Mouse (Mus musculus): ENCODE results near the gene Celf1. TPM values are rescaled to one million over a fixed set of nuclear protein-coding genes. Genes with fewer than 3 reads are reported as not detected.

Gene Celf1
- total and polyA plus RNA-seq, 3 experiments, result 46.2 to 212 (median 82.3) TPM

DNA sequence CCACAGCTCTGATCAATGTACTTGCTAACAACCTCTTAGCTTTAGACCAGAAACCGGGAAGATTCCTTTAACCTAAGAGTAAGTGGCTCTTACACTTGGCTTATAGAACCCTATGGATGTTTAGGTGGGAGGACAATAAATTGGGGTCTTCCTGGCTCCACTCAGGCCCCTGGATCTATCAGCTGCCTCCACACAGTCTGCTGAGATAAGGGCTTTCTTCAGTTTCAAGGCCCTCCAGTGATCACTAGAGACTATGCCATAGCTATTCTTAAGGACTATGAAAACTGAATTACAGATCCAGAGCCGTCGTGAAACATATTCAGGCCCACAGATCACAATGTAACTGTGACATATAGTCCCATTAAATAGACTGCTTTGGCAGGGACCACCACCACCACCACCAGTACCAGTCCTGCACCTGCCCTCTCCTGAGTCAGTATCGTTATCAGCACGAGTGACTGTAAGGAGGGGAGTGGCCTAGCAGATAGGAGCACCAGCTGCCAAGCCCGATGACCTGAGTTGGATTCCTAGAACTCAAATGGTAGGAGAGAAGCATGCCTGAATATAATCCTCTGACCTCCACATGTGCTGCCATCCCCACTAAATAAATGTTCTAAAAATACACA is 46.4 kb upstream of the Celf1 start:
- peak overlapping the region; percentile 67 for H3K27ac ChIP-seq (ENCODE audit: control insufficient read depth, low read depth, low read length)
- peak; percentile 68 for DNase-seq (ENCODE audit: low read depth, low spot score)
- H3K36me3 ChIP-seq (ENCODE audit: control insufficient read depth in 1 of 2, insufficient read depth in 2 of 2, low read length in 2 of 2), result peaks cover 4 to 22% of the 10 kb centered on the region in 2 experiments; a peak in 3 of 4 replicates
- H3K4me1 ChIP-seq (ENCODE audit: control insufficient read depth in 1 of 2, insufficient read depth in 2 of 2, low read length in 2 of 2), result peaks cover 8 to 25% of the 10 kb centered on the region in 2 experiments
- H3K27me3 ChIP-seq (ENCODE audit: control insufficient read depth in 1 of 2, insufficient read depth in 2 of 2, low read length in 2 of 2), result no peaks in the 10 kb centered on the region
- H3K79me2 ChIP-seq (ENCODE audit: control insufficient read depth, insufficient read depth, low read length, poor library complexity), result no peaks in the 10 kb centered on the region
- no peak overlapping the region for H3K4me3 ChIP-seq (ENCODE audit: control insufficient read depth in 1 of 2, insufficient read depth in 1 of 2, low read depth in 2 of 2, low read length in 2 of 2)
- H3K9me3 ChIP-seq (replicated peaks; ENCODE audit: insufficient read depth, low read length), result no peaks in the 10 kb centered on the region
- no peak overlapping the region for H3K9ac ChIP-seq (ENCODE audit: control insufficient read depth, low read depth, low read length, poor library complexity, severe bottlenecking)
- TF ChIP-seq MAZ (IDR thresholded peaks at IDR 0.05; ENCODE audit: low read depth, low read length) (no peak), MAFK (IDR thresholded peaks at IDR 0.05; ENCODE audit: borderline replicate concordance, low read depth, low read length) (no peak), TAL1 (IDR thresholded peaks at IDR 0.05; ENCODE audit: low read length) (peak; percentile 47), SIN3A (IDR thresholded peaks at IDR 0.05; ENCODE audit: low read length) (peak; percentile 18; the same call in 1 of the 2 replicates), ZMIZ1 (IDR thresholded peaks at IDR 0.05; ENCODE audit: low read depth, low read length) (no peak), EP300 (IDR thresholded peaks at IDR 0.05; ENCODE audit: low read depth in 1 of 2, low read length in 2 of 2) (peak; percentile 28 to 74; a peak in 3 of 4 replicates), POLR2AphosphoS5 (IDR thresholded peaks at IDR 0.05; ENCODE audit: borderline replicate concordance, low read depth, low read length) (no peak), RCOR1 (IDR thresholded peaks at IDR 0.05; ENCODE audit: low read depth, low read length) (no peak), TBP (IDR thresholded peaks at IDR 0.05; ENCODE audit: low read depth, low read length) (no peak), ZNF384 (IDR thresholded peaks at IDR 0.05; ENCODE audit: low read depth, low read length) (no peak), MXI1 (IDR thresholded peaks at IDR 0.05; ENCODE audit: low read depth, low read length) (peak; percentile 66), CTCF (IDR thresholded peaks at IDR 0.05 in 2 of 3, conservative IDR thresholded peaks at IDR 0.05 in 1 of 3; ENCODE audit: control insufficient read depth in 1 of 3, insufficient read depth in 1 of 3, low read depth in 2 of 3, low read length in 3 of 3, poor library complexity in 1 of 3, severe bottlenecking in 1 of 3) (no peak), TCF12 (IDR thresholded peaks at IDR 0.05; ENCODE audit: low read depth, low read length) (peak; percentile 88), USF2 (IDR thresholded peaks at IDR 0.05; ENCODE audit: borderline replicate concordance in 1 of 2, insufficient read depth in 1 of 2, low read depth in 1 of 2, low read length in 2 of 2) (no peak), HCFC1 (IDR thresholded peaks at IDR 0.05; ENCODE audit: low read depth, low read length) (no peak), NELFE (IDR thresholded peaks at IDR 0.05; ENCODE audit: low read depth, low read length) (no peak), E2F4 (IDR thresholded peaks at IDR 0.05; ENCODE audit: borderline replicate concordance, low read depth, low read length) (no peak), USF1 (IDR thresholded peaks at IDR 0.05; ENCODE audit: low read depth, low read length) (no peak), MYC (IDR thresholded peaks at IDR 0.05; ENCODE audit: low read depth, low read length) (no peak), JUND (IDR thresholded peaks at IDR 0.05; ENCODE audit: low read depth, low read length) (no peak), SMC3 (IDR thresholded peaks at IDR 0.05; ENCODE audit: low read depth, low read length) (no peak), ETS1 (IDR thresholded peaks at IDR 0.05; ENCODE audit: low read depth, low read length) (peak; percentile 77), ZC3H11A (IDR thresholded peaks at IDR 0.05; ENCODE audit: low read depth, low read length) (no peak), GABPA (IDR thresholded peaks at IDR 0.05; ENCODE audit: low read depth, low read length) (no peak), CHD2 (IDR thresholded peaks at IDR 0.05; ENCODE audit: low read length) (no peak), NRF1 (IDR thresholded peaks at IDR 0.05; ENCODE audit: insufficient read depth, low read depth, low read length, poor library complexity, severe bottlenecking) (no peak), KAT2A (conservative IDR thresholded peaks at IDR 0.05; ENCODE audit: low read depth, low read length) (no peak), MAX (IDR thresholded peaks at IDR 0.05; ENCODE audit: low read length) (peak; percentile 27; the same call in 1 of the 2 replicates), UBTF (IDR thresholded peaks at IDR 0.05; ENCODE audit: borderline replicate concordance, insufficient read depth, low read depth, low read length) (no peak), RAD21 (IDR thresholded peaks at IDR 0.05; ENCODE audit: low read depth, low read length) (no peak), POLR2AphosphoS2 (IDR thresholded peaks at IDR 0.05; ENCODE audit: low read length) (no peak), ELF1 (IDR thresholded peaks at IDR 0.05; ENCODE audit: low read depth, low read length) (no peak), GATA1 (IDR thresholded peaks at IDR 0.05; ENCODE audit: low read depth, low read length) (peak; percentile 77), BHLHE40 (IDR thresholded peaks at IDR 0.05; ENCODE audit: borderline replicate concordance, low read depth, low read length) (peak; percentile 44; the same call in 1 of the 2 replicates), POLR2A (IDR thresholded peaks at IDR 0.05; ENCODE audit: control insufficient read depth in 1 of 2, insufficient read depth in 1 of 2, low read depth in 1 of 2, low read length in 2 of 2, poor library complexity in 1 of 2) (no peak), MEF2A (IDR thresholded peaks at IDR 0.05; ENCODE audit: extremely low read depth, insufficient replicate concordance, low read depth, low read length, poor library complexity, severe bottlenecking) (no peak), ZKSCAN1 (IDR thresholded peaks at IDR 0.05; ENCODE audit: low read depth, low read length) (no peak)

Measured in MEL (cell line).